Mouse (Mus musculus): ENCODE data around the gene Tyk2. TPM values are rescaled to one million over a fixed set of nuclear protein-coding genes. Genes with fewer than 3 reads are reported as not detected.

Tyk2 gene
- polyA plus RNA-seq, 1 experiment = 4.1 TPM

- Histone ChIP-seq H3K27ac (replicated peaks; ENCODE audit: low read depth, low read length) (peak within 1 kb of the TSS; percentile 78), H3K4me3 (ENCODE audit: insufficient read depth, low read depth, low read length) (peak within 1 kb of the TSS; percentile 80), H3K4me1 (ENCODE audit: control insufficient read depth, insufficient read depth, insufficient read length, low read length) (peaks cover 7% of the 10 kb centered on the region; the same call in 1 of the 2 replicates)
Observed at GRCm38 (mm10) chr9:21073044-21073840, 57.8 kb downstream of the Tyk2 start, which contains the start of the genes Gm49373 and Fdx1l. Gene Gm49373 (minus strand): TSS chr9:21073096. Gene Fdx1l (minus strand): TSS chr9:21073614.

GRCm38 (mm10) chr9:21072641-21073040, 58.4 kb downstream of the Tyk2 start:
- H3K4me1 ChIP-seq (ENCODE audit: control insufficient read depth, insufficient read depth, insufficient read length, low read length) = peaks cover 7% of the 10 kb centered on the region; the same call in 1 of the 2 replicates
- no peak overlapping the region for H3K27ac ChIP-seq (replicated peaks; ENCODE audit: low read depth, low read length)
- peak overlapping the region; percentile 80 for H3K4me3 ChIP-seq (ENCODE audit: insufficient read depth, low read depth, low read length)

- H3K27ac ChIP-seq (replicated peaks; ENCODE audit: low read depth, low read length) = no peak within 1 kb of the TSS
- no peaks in the 10 kb centered on the region for H3K4me1 ChIP-seq (ENCODE audit: control insufficient read depth, insufficient read depth, insufficient read length, low read length)
- H3K4me3 ChIP-seq (ENCODE audit: insufficient read depth, low read depth, low read length) = no peak within 1 kb of the TSS
Observed at GRCm38 (mm10) chr9:21067006-21067684, 63.9 kb downstream of the Tyk2 start, which contains the start of gene Zglp1. Gene Zglp1 (minus strand): TSS chr9:21067093.

GRCm38 (mm10) chr9:21062928-21063327, 68.1 kb downstream of the Tyk2 start:
- H3K4me1 ChIP-seq (ENCODE audit: control insufficient read depth, insufficient read depth, insufficient read length, low read length) = no peaks in the 10 kb centered on the region
- H3K4me3 ChIP-seq (ENCODE audit: insufficient read depth, low read depth, low read length) = no peak overlapping the region
- no peak overlapping the region for H3K27ac ChIP-seq (replicated peaks; ENCODE audit: low read depth, low read length)

Other genes with a start within 250 kb of the Tyk2 start
- gene Ppan, start 243.1 kb downstream of the Tyk2 start, polyA plus RNA-seq (2012; ENCODE audit: insufficient read depth, insufficient read length, missing spikeins) = 6.6 and 7.9 TPM in 2 replicates
- gene Eif3g, start 232.6 kb downstream of the Tyk2 start, polyA plus RNA-seq (2012; ENCODE audit: insufficient read depth, insufficient read length, missing spikeins) = 61.4 and 66.1 TPM in 2 replicates
- gene Dnmt1, start 171.4 kb downstream of the Tyk2 start, polyA plus RNA-seq (2012; ENCODE audit: insufficient read depth, insufficient read length, missing spikeins) = 3.5 and 7.7 TPM in 2 replicates
- 1.3 and 2.6 TPM in 2 replicates for gene S1pr2, start 154.5 kb downstream of the Tyk2 start, polyA plus RNA-seq (2012; ENCODE audit: insufficient read depth, insufficient read length, missing spikeins)
- gene Mrpl4, start 128.5 kb downstream of the Tyk2 start, polyA plus RNA-seq (2012; ENCODE audit: insufficient read depth, insufficient read length, missing spikeins) = 140 and 185 TPM in 2 replicates
- gene Icam1, start 115.3 kb downstream of the Tyk2 start, polyA plus RNA-seq (2012; ENCODE audit: insufficient read depth, insufficient read length, missing spikeins) = 2.3 and 3.1 TPM in 2 replicates
- not detected in 2 replicates for gene Icam4, start 101.9 kb downstream of the Tyk2 start, polyA plus RNA-seq (2012; ENCODE audit: insufficient read depth, insufficient read length, missing spikeins)
- gene Icam5, start 99.2 kb downstream of the Tyk2 start, polyA plus RNA-seq (2012; ENCODE audit: insufficient read depth, insufficient read length, missing spikeins) = not detected in 2 replicates
- gene Zglp1, start 64.2 kb downstream of the Tyk2 start, polyA plus RNA-seq (2012; ENCODE audit: insufficient read depth, insufficient read length, missing spikeins) = not detected in 2 replicates
- 0.79 TPM in 1 of 2 replicates, not detected in the other for gene Gm49373, start 58.1 kb downstream of the Tyk2 start, polyA plus RNA-seq (2012; ENCODE audit: insufficient read depth, insufficient read length, missing spikeins)
- 52.7 and 55.1 TPM in 2 replicates for gene Fdx1l, start 57.6 kb downstream of the Tyk2 start, polyA plus RNA-seq (2012; ENCODE audit: insufficient read depth, insufficient read length, missing spikeins)
- gene Gm38431, start 39.2 kb downstream of the Tyk2 start, polyA plus RNA-seq (2012; ENCODE audit: insufficient read depth, insufficient read length, missing spikeins) = not detected in 2 replicates
- gene Raver1, start 39.2 kb downstream of the Tyk2 start, polyA plus RNA-seq (2012; ENCODE audit: insufficient read depth, insufficient read length, missing spikeins) = 15.5 and 16.4 TPM in 2 replicates
- 70.4 and 78.0 TPM in 2 replicates for gene Cdc37, start 18.7 kb upstream of the Tyk2 start, polyA plus RNA-seq (2012; ENCODE audit: insufficient read depth, insufficient read length, missing spikeins)
- gene Pde4a, start 34.5 kb upstream of the Tyk2 start, polyA plus RNA-seq (2012; ENCODE audit: insufficient read depth, insufficient read length, missing spikeins) = 16.2 and 29.4 TPM in 2 replicates
- gene Keap1, start 108.1 kb upstream of the Tyk2 start, polyA plus RNA-seq (2012; ENCODE audit: insufficient read depth, insufficient read length, missing spikeins) = 24.6 and 25.5 TPM in 2 replicates
- 2.1 and 3.6 TPM in 2 replicates for gene S1pr5, start 117.2 kb upstream of the Tyk2 start, polyA plus RNA-seq (2012; ENCODE audit: insufficient read depth, insufficient read length, missing spikeins)
- 23.5 and 23.7 TPM in 2 replicates for gene Atg4d, start 134.1 kb upstream of the Tyk2 start, polyA plus RNA-seq (2012; ENCODE audit: insufficient read depth, insufficient read length, missing spikeins)
- gene Kri1, start 156.7 kb upstream of the Tyk2 start, polyA plus RNA-seq (2012; ENCODE audit: insufficient read depth, insufficient read length, missing spikeins) = 10.9 and 16.2 TPM in 2 replicates
- gene Cdkn2d, start 160.2 kb upstream of the Tyk2 start, polyA plus RNA-seq (2012; ENCODE audit: insufficient read depth, insufficient read length, missing spikeins) = 11.1 and 13.5 TPM in 2 replicates
- not detected in 2 replicates for gene Ap1m2, start 181.1 kb upstream of the Tyk2 start, polyA plus RNA-seq (2012; ENCODE audit: insufficient read depth, insufficient read length, missing spikeins)
- 9.0 and 9.6 TPM in 2 replicates for gene Slc44a2, start 189.5 kb upstream of the Tyk2 start, polyA plus RNA-seq (2012; ENCODE audit: insufficient read depth, insufficient read length, missing spikeins)
- 11.7 and 13.8 TPM in 2 replicates for gene Ilf3, start 236.6 kb upstream of the Tyk2 start, polyA plus RNA-seq (2012; ENCODE audit: insufficient read depth, insufficient read length, missing spikeins)